Mouse (Mus musculus) liver, embryonic 12.5 days (tissue): ENCODE measurements around the gene Med27. TPM values are rescaled to one million over a fixed set of nuclear protein-coding genes. Genes with fewer than 3 reads are reported as not detected.

Experiments used
- ATAC-seq: fragments of 200-750 bp; cut with Nextera tagmentation; 2 replicates; pipeline ENCODE4 v1.8.0; 2017; ENCODE audit warnings: moderate number of reproducible peaks, mild to moderate bottlenecking, moderate library complexity
- H3K27ac ChIP-seq: fragments of 300-500 bp; sonication (generic); 2 replicates; pipeline ENCODE4 v1.5.1; 2016; ENCODE audit warnings: mild to moderate bottlenecking
- H3K27me3 ChIP-seq: fragments of 300-500 bp; sonication (generic); replicated peaks from 2 replicates; pipeline ENCODE4 v1.6.1; 2016; ENCODE audit warnings: mild to moderate bottlenecking, moderate library complexity
- H3K36me3 ChIP-seq: fragments of 300-500 bp; sonication (generic); 2 replicates; pipeline ENCODE4 v1.6.1; 2016; ENCODE audit warnings: mild to moderate bottlenecking, moderate library complexity
- H3K4me1 ChIP-seq: fragments of 300-500 bp; sonication (generic); 2 replicates; pipeline ENCODE4 v1.6.1; 2016
- H3K4me2 ChIP-seq: fragments of 300-500 bp; sonication (generic); 2 replicates; pipeline ENCODE4 v1.6.1; 2016; ENCODE audit warnings: mild to moderate bottlenecking, moderate library complexity
- H3K4me3 ChIP-seq: fragments of 300-500 bp; sonication (generic); 2 replicates; pipeline ENCODE4 v1.5.1; 2016; ENCODE audit warnings: mild to moderate bottlenecking, moderate library complexity
- H3K9ac ChIP-seq: fragments of 300-500 bp; sonication (generic); 2 replicates; pipeline ENCODE4 v1.6.1; 2016; ENCODE audit warnings: mild to moderate bottlenecking, moderate library complexity
- H3K9me3 ChIP-seq: fragments of 300-500 bp; sonication (generic); replicated peaks from 2 replicates; pipeline ENCODE4 v1.6.1; 2016; ENCODE audit warnings: mild to moderate bottlenecking, moderate library complexity
- WGBS: fragments of 180-500 bp; shearing (Covaris S2); methylation state at CpG from one replicate; pipeline ENCODE4 v1.1.7; 2016; ENCODE audit not compliant: insufficient replicate concordance; 5-methylcytosine and 5-hydroxymethylcytosine counted together
- polyA plus RNA-seq: library from polyadenylated mRNA; unstranded; fragments of >200 nt; fragmentation: Nextera tagmentation; extraction: Ambion mirVana; gene quantifications from 2 replicates; pipeline ENCODE4 v1.2.1, GENCODE M21; 2016

The Med27 gene
- polyA plus RNA-seq, 1 experiment from 2014 or later = 30.9 TPM

- peaks cover 28% of the 10 kb centered on the region for H3K4me1 ChIP-seq
- H3K4me3 ChIP-seq = no peak overlapping the region
- no peak overlapping the region for H3K27ac ChIP-seq
- H3K27me3 ChIP-seq = no peaks in the 10 kb centered on the region
- H3K9me3 ChIP-seq = no peaks in the 10 kb centered on the region
- H3K4me2 ChIP-seq = no peak overlapping the region
- WGBS = 33% methylated on average over 5 of the region's 5 CpGs
- no peak for ATAC-seq
- H3K9ac ChIP-seq = no peak overlapping the region
- H3K36me3 ChIP-seq = peaks cover 4% of the 10 kb centered on the region; the same call in 1 of the 2 replicates
Measured at GRCm38 (mm10) chr2:29419434-29419833, 72.8 kb downstream of the Med27 start.

- Histone ChIP-seq H3K9ac (no peak overlapping the region), H3K27ac (no peak overlapping the region), H3K27me3 (no peaks in the 10 kb centered on the region), H3K9me3 (no peaks in the 10 kb centered on the region), H3K4me2 (no peak overlapping the region), H3K36me3 (0 out of 2 replicates have a peak, but pooled peaks cover 2% of the 10 kb centered on the region), H3K4me1 (peaks cover 28% of the 10 kb centered on the region), H3K4me3 (no peak overlapping the region)
- 57% methylated on average over 5 of the region's 5 CpGs for WGBS
- ATAC-seq = no peak
Measured at GRCm38 (mm10) chr2:29419946-29420345, 73.3 kb downstream of the Med27 start.

GRCm38 (mm10) chr2:29422126-29422840 lies 75.7 kb downstream of the Med27 start:
- no peaks in the 10 kb centered on the region for H3K9me3 ChIP-seq
- no peak overlapping the region for H3K4me2 ChIP-seq
- no peak overlapping the region for H3K27ac ChIP-seq
- 69% methylated on average over 10 of the region's 10 CpGs for WGBS
- H3K9ac ChIP-seq = no peak overlapping the region
- H3K4me3 ChIP-seq = no peak overlapping the region
- H3K27me3 ChIP-seq = no peaks in the 10 kb centered on the region
- ATAC-seq = no peak
- no peaks in the 10 kb centered on the region for H3K36me3 ChIP-seq
- H3K4me1 ChIP-seq = peaks cover 28% of the 10 kb centered on the region

DNA sequence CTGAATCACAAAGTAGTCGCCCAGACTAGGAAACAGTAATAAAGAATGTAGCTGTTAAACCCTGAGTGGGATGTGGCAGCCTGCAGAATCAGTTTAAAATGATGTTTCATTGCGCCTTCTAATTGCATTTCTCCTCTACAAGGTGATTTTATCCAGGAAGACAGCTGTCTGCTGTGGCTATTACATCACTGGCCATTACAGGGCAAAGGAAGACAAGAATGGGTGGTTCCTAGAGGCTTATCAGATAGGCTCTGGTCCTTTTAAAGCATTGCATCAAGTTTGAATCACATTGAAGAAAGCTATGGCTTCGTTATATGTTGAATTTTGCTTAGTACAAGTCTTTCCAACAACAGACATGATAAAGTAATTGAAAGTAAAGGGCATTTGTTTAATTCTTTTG lies 76.4 kb downstream of the Med27 start:
- Histone ChIP-seq H3K9me3 (no peaks in the 10 kb centered on the region), H3K4me3 (no peak overlapping the region), H3K36me3 (no peaks in the 10 kb centered on the region), H3K9ac (no peak overlapping the region), H3K4me1 (peaks cover 28% of the 10 kb centered on the region), H3K27ac (no peak overlapping the region), H3K27me3 (no peaks in the 10 kb centered on the region), H3K4me2 (no peak overlapping the region)
- ATAC-seq = no peak
- 67% methylated on average over 3 of the region's 3 CpGs for WGBS

DNA sequence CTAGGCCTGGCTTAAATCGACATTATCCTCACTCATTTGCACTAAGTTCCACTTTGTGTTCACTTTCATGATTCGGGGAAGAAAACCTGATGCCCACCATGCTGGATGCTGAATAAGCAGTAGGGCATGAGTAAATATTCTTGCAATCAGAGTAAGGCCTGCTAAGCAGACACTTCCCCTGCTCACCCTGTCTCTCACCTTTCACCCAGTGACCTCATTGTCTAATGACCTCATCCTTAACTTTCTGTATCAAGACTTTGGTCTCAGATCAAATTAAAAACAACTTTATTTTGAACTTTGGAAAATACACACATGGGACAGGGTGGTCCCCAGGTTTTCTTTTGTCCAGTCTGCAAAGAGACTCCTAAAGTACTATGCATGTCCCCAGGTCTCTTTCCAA lies 78.8 kb downstream of the Med27 start:
- peaks cover 9% of the 10 kb centered on the region for H3K4me1 ChIP-seq
- no peaks in the 10 kb centered on the region for H3K9me3 ChIP-seq
- H3K4me2 ChIP-seq = no peak overlapping the region
- no peak for ATAC-seq
- H3K27me3 ChIP-seq = no peaks in the 10 kb centered on the region
- H3K9ac ChIP-seq = no peak overlapping the region
- WGBS = 62% methylated on average over 2 of the region's 2 CpGs
- H3K4me3 ChIP-seq = no peak overlapping the region
- H3K36me3 ChIP-seq = no peaks in the 10 kb centered on the region
- no peak overlapping the region for H3K27ac ChIP-seq

- H3K9me3 ChIP-seq = no peaks in the 10 kb centered on the region
- ATAC-seq = no peak
- H3K4me2 ChIP-seq = no peak overlapping the region
- no peak overlapping the region for H3K9ac ChIP-seq
- no peak overlapping the region for H3K27ac ChIP-seq
- 73% methylated on average over 3 of the region's 3 CpGs for WGBS
- H3K4me1 ChIP-seq = peaks cover 7% of the 10 kb centered on the region
- H3K27me3 ChIP-seq = no peaks in the 10 kb centered on the region
- no peaks in the 10 kb centered on the region for H3K36me3 ChIP-seq
- H3K4me3 ChIP-seq = no peak overlapping the region
Measured at GRCm38 (mm10) chr2:29426684-29427083, 80.1 kb downstream of the Med27 start.

DNA sequence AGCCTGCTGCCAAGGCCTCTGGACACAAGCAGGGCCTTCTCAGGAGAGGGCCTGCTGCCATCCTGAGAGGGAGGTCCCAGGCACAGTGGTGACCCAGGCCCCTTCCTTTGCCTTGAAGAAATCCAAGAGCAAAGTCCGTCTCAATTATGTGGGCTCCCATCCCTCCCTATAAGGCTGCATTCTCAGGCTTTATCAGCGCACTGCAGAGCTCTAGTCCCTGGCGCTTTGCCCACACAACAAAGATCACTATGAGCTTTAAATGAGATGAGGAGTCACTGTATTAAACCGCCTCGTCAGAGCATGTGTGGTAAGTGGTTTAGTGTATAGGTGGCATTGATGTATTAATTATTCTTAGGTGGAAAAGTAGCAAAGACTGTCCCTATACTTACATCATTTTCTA lies 85.9 kb downstream of the Med27 start:
- 47% methylated on average over 5 of the region's 5 CpGs for WGBS
- Histone ChIP-seq H3K4me3 (no peak overlapping the region), H3K4me2 (no peak overlapping the region), H3K9me3 (no peaks in the 10 kb centered on the region), H3K9ac (no peak overlapping the region), H3K4me1 (peaks cover 17% of the 10 kb centered on the region), H3K36me3 (no peaks in the 10 kb centered on the region), H3K27ac (no peak overlapping the region), H3K27me3 (no peaks in the 10 kb centered on the region)
- ATAC-seq = peak; percentile 47; the same call in 1 of the 2 replicates

GRCm38 (mm10) chr2:29436376-29436775 lies 89.8 kb downstream of the Med27 start:
- H3K9me3 ChIP-seq = no peaks in the 10 kb centered on the region
- no peaks in the 10 kb centered on the region for H3K36me3 ChIP-seq
- H3K4me1 ChIP-seq = peaks cover 47% of the 10 kb centered on the region
- no peak overlapping the region for H3K9ac ChIP-seq
- H3K4me3 ChIP-seq = no peak overlapping the region
- no peak overlapping the region for H3K27ac ChIP-seq
- H3K27me3 ChIP-seq = no peaks in the 10 kb centered on the region
- ATAC-seq = no peak
- H3K4me2 ChIP-seq = no peak overlapping the region
- WGBS = 76% methylated on average over 6 of the region's 6 CpGs

DNA sequence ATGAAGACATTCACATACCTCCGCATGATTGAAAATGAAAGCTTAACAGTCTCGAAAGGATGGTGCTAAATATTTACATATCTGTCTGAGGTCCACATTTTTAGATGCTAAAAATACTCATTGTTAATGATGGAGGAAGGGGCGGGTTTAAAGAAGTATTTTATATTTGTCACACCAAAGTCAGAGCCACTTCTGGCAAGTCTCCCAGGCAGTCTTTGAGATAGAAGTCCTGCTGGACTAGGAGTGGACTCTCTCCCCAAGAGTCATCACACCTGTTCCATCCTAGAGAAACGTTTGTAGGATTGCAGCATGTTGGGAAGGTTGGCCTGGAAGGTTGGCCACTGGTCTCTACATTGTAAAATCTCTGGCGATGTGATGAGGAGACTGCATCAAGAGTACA lies 90.5 kb downstream of the Med27 start:
- Histone ChIP-seq H3K9me3 (no peaks in the 10 kb centered on the region), H3K27ac (no peak overlapping the region), H3K4me1 (peaks cover 47% of the 10 kb centered on the region), H3K9ac (no peak overlapping the region), H3K27me3 (no peaks in the 10 kb centered on the region), H3K4me2 (no peak overlapping the region), H3K36me3 (no peaks in the 10 kb centered on the region), H3K4me3 (no peak overlapping the region)
- ATAC-seq = no peak
- 77% methylated on average over 5 of the region's 5 CpGs for WGBS

GRCm38 (mm10) chr2:29437861-29438529 lies 91.4 kb downstream of the Med27 start:
- ATAC-seq = no peak

GRCm38 (mm10) chr2:29438530-29438862 lies 91.9 kb downstream of the Med27 start:
- H3K27ac ChIP-seq = 0 out of 2 replicates have a peak overlapping the region, but pooled peaks have one; percentile 5
- peak; percentile 73 for ATAC-seq

More at GRCm38 (mm10) chr2:29437861-29438529, 91.4 kb downstream of the Med27 start:
- H3K9ac ChIP-seq = no peak overlapping the region
- 71% methylated on average over 4 of the region's 4 CpGs for WGBS
- peaks cover 41% of the 10 kb centered on the region for H3K4me1 ChIP-seq
- H3K9me3 ChIP-seq = no peaks in the 10 kb centered on the region
- H3K4me3 ChIP-seq = no peak overlapping the region
- H3K27ac ChIP-seq = 0 out of 2 replicates have a peak overlapping the region, but pooled peaks have one; percentile 31
- no peaks in the 10 kb centered on the region for H3K36me3 ChIP-seq
- H3K4me2 ChIP-seq = no peak overlapping the region
- no peaks in the 10 kb centered on the region for H3K27me3 ChIP-seq

DNA sequence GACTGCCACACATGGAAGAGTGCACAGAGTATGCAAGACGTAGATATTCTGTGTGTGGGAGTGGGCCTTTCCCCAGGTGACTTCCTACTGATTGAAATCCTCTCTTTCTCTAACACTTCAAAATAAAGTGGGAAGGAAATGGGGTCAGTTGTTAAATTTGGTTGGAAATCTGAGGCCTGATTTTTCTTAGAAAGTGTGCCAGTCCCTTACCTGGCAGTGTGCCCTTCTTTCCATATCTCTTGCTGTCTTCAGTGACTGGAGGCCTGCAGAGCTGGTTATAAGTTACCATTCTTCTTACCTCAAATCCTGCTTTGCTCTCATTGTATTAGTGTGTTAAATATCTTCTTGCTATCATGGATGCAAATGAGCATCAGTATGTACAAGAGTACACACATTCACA lies 92.4 kb downstream of the Med27 start:
- H3K4me3 ChIP-seq = no peak overlapping the region
- no peaks in the 10 kb centered on the region for H3K27me3 ChIP-seq
- H3K4me2 ChIP-seq = no peak overlapping the region
- H3K9me3 ChIP-seq = no peaks in the 10 kb centered on the region
- H3K4me1 ChIP-seq = peaks cover 50% of the 10 kb centered on the region
- ATAC-seq = no peak
- 0 out of 2 replicates have a peak overlapping the region, but pooled peaks have one; percentile 5 for H3K27ac ChIP-seq
- 67% methylated on average over 1 of the region's 1 CpGs for WGBS
- no peaks in the 10 kb centered on the region for H3K36me3 ChIP-seq
- H3K9ac ChIP-seq = no peak overlapping the region

More at GRCm38 (mm10) chr2:29438530-29438862, 91.9 kb downstream of the Med27 start:
- peaks cover 45% of the 10 kb centered on the region for H3K4me1 ChIP-seq
- no peaks in the 10 kb centered on the region for H3K9me3 ChIP-seq
- H3K9ac ChIP-seq = no peak overlapping the region
- WGBS = 52% methylated on average over 5 of the region's 5 CpGs
- no peak overlapping the region for H3K4me2 ChIP-seq
- no peak overlapping the region for H3K4me3 ChIP-seq
- no peaks in the 10 kb centered on the region for H3K36me3 ChIP-seq
- H3K27me3 ChIP-seq = no peaks in the 10 kb centered on the region
